Mouse (Mus musculus): Measurements from ENCODE around the gene Ankrd13a. TPM values are rescaled to one million over a fixed set of nuclear protein-coding genes. Genes with fewer than 3 reads are reported as not detected.

The Ankrd13a gene
- total RNA-seq (2018; cell fraction: chromatin; rRNA removed) = 100 to 1,000 TPM in 7 of 26 experiments, 10 to 100 TPM in 19; 49.4 to 172 (median 90.9) TPM
- total RNA-seq (2018; cell fraction: cytosol; rRNA removed) = 100 to 1,000 TPM; 151 to 275 (median 203) TPM
- total RNA-seq (2018; cell fraction: nucleus; rRNA removed) = 100 to 1,000 TPM in 24 of 26 experiments, 10 to 100 TPM in 2; 77.1 to 174 (median 135) TPM
- polyA plus RNA-seq (2018) = 144 to 222 TPM (median 173 TPM) in 3 replicates

DNA sequence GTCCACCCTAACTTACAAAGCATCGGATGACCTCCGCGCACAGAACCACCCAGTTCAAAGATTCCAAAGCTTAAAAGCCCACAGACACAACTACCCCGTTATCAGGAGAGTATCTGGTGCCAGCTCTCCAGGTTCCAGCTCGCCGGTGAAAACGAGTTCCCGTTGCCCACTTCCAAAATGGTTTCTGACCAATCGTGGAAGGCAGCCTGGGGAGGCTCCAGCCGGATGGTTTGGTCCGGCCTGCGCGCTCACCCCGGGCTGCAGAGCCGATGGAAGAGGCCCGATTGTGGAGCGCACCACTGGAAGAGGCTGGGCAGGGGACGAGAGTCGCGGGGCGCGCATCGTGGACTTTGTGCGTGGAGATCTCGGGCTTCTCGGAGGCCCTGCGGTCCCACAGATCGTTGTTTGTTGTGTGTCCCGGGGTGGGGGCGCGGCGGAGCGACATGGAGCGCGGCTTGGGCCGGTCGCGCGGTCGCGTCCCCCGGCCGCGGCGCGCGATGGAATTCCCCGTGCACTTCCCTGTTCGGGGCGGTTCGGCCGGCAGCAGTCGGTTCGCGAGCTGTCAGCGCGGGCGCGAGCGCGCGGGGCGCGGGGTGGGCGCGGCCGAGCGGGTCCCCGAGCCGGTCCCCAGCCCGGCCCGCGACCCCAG lies at the start of gene Ankrd13a:
Gene Ankrd13a, plus strand, starts transcription at position 275 of the 649 bp plus-strand sequence.
- H3K79me2 ChIP-seq (ENCODE audit: inconsistent target) = peaks cover 77% of the 10 kb centered on the region
- no peaks in the 10 kb centered on the region for H3K36me3 ChIP-seq (ENCODE audit: inconsistent target)
- peak within 1 kb of the TSS; percentile 94 for H3K4me3 ChIP-seq (ENCODE audit: inconsistent target)
- WGBS (ENCODE audit: missing documents) = 0% methylated on average over 51 of the region's 73 CpGs
- peak within 1 kb of the TSS; percentile 82 for H3K27ac ChIP-seq

DNA sequence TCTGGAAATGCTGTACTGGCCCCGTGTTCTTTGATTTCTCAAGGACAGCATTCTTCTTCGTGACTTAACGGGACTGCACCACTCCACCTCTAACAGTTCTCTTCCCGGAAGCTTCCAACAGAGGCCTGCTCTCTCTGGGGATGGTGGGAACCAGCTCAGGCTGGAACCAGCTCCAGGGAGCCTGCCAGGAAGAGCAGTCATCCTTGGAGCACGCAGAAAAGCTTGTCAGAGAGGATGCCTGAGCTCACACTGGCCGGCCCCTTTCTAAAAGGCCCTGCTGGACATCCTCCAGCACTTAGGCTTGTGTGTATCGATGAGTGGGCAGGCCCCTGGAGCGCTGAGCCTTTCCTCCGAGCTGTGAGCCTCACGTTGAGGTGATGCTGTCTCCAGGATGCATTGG lies 46.3 kb upstream of the Ankrd13a start:
- Histone ChIP-seq H3K79me2 (ENCODE audit: inconsistent target) (no peaks in the 10 kb centered on the region), H3K36me3 (ENCODE audit: inconsistent target) (peaks cover 59% of the 10 kb centered on the region)
- WGBS (ENCODE audit: missing documents) = 89% methylated on average over 10 of the region's 10 CpGs

DNA sequence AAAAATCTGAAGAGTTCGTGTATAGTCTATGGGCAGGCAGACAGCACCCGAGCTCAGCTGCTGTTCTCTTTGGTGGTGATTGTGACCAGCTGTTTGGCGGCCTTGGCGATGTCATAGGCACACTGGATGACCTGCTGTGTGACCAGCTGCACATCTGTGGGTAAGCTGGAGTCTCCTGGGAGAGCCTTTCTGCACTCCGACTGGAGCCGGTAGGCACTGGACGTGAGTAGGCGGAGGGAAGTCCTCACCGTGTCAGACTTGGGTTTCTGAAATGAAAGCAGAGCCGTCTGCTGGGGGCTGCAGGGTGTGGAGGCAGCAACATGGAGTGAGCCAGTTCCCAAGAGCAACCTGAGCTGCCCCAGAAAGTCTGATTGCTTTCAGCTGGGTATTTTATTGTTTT lies 44.3 kb upstream of the Ankrd13a start:
- H3K4me3 ChIP-seq (ENCODE audit: inconsistent target) = no peak overlapping the region
- peaks cover 75% of the 10 kb centered on the region for H3K36me3 ChIP-seq (ENCODE audit: inconsistent target)
- no peaks in the 10 kb centered on the region for H3K79me2 ChIP-seq (ENCODE audit: inconsistent target)
- WGBS (ENCODE audit: missing documents) = 97% methylated on average over 10 of the region's 10 CpGs
- no peak overlapping the region for H3K27ac ChIP-seq

More for the DNA sequence above, 46.3 kb upstream of the Ankrd13a start:
- Histone ChIP-seq H3K27ac (no peak overlapping the region), H3K4me3 (ENCODE audit: inconsistent target) (no peak overlapping the region)

DNA sequence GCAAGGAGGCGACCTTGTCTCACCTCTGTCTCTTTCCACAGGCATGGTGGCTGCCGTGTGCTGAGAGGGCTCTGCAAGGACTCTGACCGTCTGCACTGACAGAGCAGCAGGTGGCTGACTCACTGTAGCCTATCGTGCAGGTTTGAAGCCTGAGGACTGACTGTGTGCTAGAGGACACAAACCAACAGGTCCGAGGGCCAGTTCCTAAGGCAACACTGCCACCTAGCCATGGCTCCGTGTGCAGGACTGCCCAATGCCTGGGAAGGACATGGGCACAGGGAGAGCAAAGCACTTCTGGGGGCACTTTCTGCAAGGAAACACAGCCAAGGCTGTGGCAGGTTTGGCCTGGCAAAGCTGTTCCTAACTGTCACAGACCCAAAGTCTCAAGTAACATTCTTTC lies 43.0 kb upstream of the Ankrd13a start:
- peaks cover 76% of the 10 kb centered on the region for H3K36me3 ChIP-seq (ENCODE audit: inconsistent target)
- WGBS (ENCODE audit: missing documents) = 92% methylated on average over 5 of the region's 6 CpGs
- H3K4me3 ChIP-seq (ENCODE audit: inconsistent target) = no peak overlapping the region
- H3K27ac ChIP-seq = no peak overlapping the region
- H3K79me2 ChIP-seq (ENCODE audit: inconsistent target) = no peaks in the 10 kb centered on the region

DNA sequence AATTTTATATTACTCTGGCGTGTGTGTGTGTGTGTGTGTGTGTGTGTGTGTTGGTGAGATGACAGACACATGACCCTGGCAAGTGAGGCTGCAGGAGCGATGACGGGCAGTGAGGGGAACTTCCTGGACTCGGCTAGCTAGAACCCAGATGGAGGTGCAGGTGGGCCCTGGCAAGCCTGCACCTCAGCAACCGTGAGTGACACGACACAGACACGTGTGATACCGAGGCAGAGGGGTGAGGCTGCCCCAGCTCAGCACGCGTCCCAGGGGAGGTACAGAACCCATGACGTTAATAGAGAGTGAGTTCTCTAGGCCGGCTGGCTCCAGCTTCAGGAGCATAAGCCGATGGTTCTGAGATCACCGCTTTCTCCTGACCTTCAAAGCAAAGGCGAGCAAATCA lies 42.5 kb upstream of the Ankrd13a start:
- H3K36me3 ChIP-seq (ENCODE audit: inconsistent target) = peaks cover 81% of the 10 kb centered on the region

DNA sequence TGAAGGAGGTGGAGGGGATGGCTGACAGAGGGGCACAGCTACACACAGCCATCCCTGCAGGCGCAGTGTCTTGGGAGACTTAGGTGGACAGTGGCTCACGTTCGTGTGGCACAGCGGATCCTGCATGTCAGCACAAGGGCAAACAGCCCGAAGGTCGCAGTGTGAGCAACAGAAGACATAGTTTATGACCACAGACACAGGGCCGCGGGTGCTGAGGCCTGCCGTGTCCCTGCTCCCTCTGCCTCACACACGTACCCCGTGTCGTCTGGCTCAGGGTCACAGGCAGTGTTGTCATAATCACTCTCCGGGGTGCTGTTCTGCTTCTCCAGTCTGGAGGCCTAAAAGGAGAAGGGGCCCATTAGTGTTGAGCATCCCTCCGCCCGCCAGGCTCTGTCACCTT lies 40.9 kb upstream of the Ankrd13a start:
- H3K4me3 ChIP-seq (ENCODE audit: inconsistent target) = no peak overlapping the region
- H3K79me2 ChIP-seq (ENCODE audit: inconsistent target) = 0 out of 2 replicates have a peak, but pooled peaks cover 5% of the 10 kb centered on the region
- H3K36me3 ChIP-seq (ENCODE audit: inconsistent target) = peaks cover 86% of the 10 kb centered on the region
- no peak overlapping the region for H3K27ac ChIP-seq
- 97% methylated on average over 10 of the region's 15 CpGs for WGBS (ENCODE audit: missing documents)

More for the DNA sequence above, 42.5 kb upstream of the Ankrd13a start:
- WGBS (ENCODE audit: missing documents) = 90% methylated on average over 15 of the region's 15 CpGs
- Histone ChIP-seq H3K4me3 (ENCODE audit: inconsistent target) (no peak overlapping the region), H3K27ac (no peak overlapping the region), H3K79me2 (ENCODE audit: inconsistent target) (no peaks in the 10 kb centered on the region)

DNA sequence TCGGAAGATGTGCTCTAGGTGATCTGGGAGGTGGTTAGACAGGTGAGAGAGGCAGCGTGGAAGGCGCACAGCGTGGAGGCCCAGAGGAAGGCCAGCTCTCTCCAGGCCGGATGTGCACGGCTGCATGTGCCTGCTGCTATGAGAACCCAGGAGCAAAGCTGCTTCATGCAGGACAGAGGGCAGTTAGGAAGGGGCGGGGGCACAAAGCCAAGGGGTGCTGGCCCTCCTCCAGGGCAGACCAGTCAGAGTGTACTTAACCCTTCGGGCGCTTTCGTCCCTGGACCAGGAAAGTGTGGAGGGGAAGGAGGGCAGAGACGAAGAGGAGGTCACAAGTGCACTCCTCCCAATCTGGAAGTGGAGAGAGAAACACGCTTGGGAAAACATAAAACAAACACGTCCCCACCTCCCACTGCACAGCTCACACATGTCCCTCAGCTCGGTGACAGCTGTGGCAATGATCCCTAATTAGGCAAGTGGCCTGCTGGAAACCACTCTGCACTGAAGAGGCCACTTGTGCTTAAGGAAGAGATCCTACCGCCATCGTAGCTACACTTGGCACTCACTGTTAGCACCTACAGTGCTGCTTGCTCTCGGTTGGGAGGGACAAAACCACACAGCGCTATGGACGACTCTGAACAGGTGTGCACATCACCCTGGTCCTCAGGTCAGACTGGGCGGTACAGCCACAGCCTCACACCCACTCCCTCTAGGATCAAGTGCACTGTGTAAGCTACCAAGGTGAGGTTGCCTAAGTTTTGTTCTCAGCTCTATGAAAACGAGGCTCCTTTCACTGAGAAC lies 37.2 kb upstream of the Ankrd13a start:
- Histone ChIP-seq H3K36me3 (ENCODE audit: inconsistent target) (peaks cover 67% of the 10 kb centered on the region), H3K27ac (no peak overlapping the region), H3K4me3 (ENCODE audit: inconsistent target) (no peak overlapping the region), H3K79me2 (ENCODE audit: inconsistent target) (0 out of 2 replicates have a peak, but pooled peaks cover 5% of the 10 kb centered on the region)
- 91% methylated on average over 21 of the region's 21 CpGs for WGBS (ENCODE audit: missing documents)

DNA sequence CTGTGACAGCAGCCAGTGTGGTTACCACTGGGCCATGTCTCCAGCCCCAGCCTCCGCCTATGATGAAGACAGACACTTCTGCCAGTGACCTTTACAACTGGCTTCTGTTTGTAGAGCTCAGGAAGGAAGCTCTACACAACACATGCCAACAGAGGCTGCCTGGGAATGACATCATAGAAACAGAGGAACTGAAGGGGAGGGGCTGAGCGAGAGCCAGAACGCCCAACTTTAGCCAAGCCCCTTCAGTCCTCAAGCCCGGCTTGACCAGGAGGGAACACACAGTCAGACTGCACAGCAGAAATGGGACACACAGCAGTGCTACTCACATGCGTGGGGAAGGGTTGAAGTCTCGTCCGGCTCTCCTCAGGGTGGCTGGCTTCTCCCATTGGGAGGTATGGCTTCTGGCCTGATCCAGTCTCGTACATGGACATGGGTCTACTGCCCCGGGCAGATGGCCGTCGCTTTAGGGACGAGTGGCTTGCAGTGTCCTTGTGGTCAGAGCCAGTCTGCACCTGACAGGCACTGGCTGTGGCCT lies 35.7 kb upstream of the Ankrd13a start:
- Histone ChIP-seq H3K4me3 (ENCODE audit: inconsistent target) (no peak overlapping the region), H3K36me3 (ENCODE audit: inconsistent target) (peaks cover 71% of the 10 kb centered on the region), H3K79me2 (ENCODE audit: inconsistent target) (0 out of 2 replicates have a peak, but pooled peaks cover 5% of the 10 kb centered on the region), H3K27ac (peak overlapping the region; percentile 24)
- WGBS (ENCODE audit: missing documents) = 85% methylated on average over 12 of the region's 12 CpGs

DNA sequence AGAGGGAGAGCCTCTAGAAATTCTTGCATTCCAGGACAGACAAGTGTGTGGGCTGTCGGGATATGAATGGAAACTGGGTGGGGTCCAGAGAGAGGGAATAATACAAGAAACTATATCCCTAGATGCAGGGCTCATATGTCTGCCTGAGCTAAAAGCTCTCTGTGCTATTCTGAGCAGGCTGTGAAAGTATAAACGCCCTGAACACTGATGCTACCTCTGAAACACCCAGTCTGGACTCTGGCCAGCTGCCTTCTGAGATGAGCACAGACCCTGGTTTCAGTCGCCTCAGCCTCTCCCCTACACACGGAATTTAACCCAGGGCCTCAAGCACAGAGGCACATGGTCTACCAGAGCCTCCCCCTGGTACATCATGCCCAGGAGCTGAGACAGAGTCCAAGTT lies 33.9 kb upstream of the Ankrd13a start:
- H3K36me3 ChIP-seq (ENCODE audit: inconsistent target) = peaks cover 74% of the 10 kb centered on the region
- 89% methylated on average over 4 of the region's 4 CpGs for WGBS (ENCODE audit: missing documents)

DNA sequence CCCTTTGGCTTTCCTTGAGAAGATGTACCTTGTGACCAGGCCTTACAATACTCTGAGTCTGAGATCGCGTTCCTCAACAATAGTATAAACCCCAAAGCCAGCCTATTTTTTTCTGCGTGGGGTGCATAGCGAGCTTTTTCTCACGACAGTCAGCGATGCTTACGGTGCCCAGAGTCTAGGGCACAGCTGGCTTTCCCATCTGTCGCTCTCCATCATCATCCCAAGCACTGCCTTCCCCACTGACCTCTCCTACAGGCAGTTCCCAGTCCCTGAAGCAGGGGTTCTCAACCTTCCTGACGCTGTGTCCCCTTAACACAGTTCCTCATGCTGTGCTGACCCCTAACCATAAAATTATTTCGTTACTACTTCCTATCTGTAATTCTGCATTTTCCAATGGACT lies 31.9 kb upstream of the Ankrd13a start:
- H3K27ac ChIP-seq = no peak overlapping the region
- 98% methylated on average over 10 of the region's 10 CpGs for WGBS (ENCODE audit: missing documents)
- 0 out of 2 replicates have a peak, but pooled peaks cover under 1% of the 10 kb centered on the region for H3K79me2 ChIP-seq (ENCODE audit: inconsistent target)
- peaks cover 74% of the 10 kb centered on the region for H3K36me3 ChIP-seq (ENCODE audit: inconsistent target)
- H3K4me3 ChIP-seq (ENCODE audit: inconsistent target) = no peak overlapping the region

More for the DNA sequence above, 33.9 kb upstream of the Ankrd13a start:
- H3K27ac ChIP-seq = no peak overlapping the region
- H3K4me3 ChIP-seq (ENCODE audit: inconsistent target) = no peak overlapping the region
- H3K79me2 ChIP-seq (ENCODE audit: inconsistent target) = 0 out of 2 replicates have a peak, but pooled peaks cover 5% of the 10 kb centered on the region

DNA sequence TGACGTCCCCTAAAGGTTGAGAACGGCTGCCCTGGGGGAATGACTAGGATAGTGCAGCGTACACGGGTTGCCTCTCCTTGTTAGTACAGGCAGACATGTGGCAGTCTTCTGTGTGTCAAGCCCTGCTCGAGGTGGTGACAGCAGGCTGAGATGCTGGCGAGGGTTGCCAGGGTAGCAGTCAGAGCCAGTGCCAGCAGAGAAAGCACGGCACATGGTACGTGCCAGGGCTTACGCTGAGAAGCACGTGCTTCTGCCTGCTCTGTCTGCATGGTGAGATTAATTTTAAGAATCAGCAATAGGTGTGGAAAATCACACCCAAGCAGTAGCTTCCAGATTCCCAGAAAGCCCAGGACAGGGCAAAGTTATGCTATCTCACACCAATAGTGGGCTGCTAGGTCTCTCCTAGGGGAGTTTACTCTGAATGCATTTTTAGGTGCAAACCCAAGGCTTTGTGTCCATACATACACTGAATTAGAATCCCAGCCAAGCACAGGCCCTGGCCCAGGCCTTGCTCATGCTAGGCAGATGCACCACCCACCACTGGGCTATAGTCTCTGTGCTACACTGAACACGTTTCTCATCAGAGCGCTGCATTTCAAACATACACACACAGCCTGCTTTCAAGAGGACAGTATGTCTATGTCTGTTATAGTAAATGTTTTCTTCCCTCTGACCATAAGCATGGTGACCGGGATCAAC lies 31.3 kb upstream of the Ankrd13a start:
- H3K79me2 ChIP-seq (ENCODE audit: inconsistent target) = no peaks in the 10 kb centered on the region
- H3K27ac ChIP-seq = no peak overlapping the region
- peaks cover 74% of the 10 kb centered on the region for H3K36me3 ChIP-seq (ENCODE audit: inconsistent target)
- no peak overlapping the region for H3K4me3 ChIP-seq (ENCODE audit: inconsistent target)
- 93% methylated on average over 13 of the region's 13 CpGs for WGBS (ENCODE audit: missing documents)

DNA sequence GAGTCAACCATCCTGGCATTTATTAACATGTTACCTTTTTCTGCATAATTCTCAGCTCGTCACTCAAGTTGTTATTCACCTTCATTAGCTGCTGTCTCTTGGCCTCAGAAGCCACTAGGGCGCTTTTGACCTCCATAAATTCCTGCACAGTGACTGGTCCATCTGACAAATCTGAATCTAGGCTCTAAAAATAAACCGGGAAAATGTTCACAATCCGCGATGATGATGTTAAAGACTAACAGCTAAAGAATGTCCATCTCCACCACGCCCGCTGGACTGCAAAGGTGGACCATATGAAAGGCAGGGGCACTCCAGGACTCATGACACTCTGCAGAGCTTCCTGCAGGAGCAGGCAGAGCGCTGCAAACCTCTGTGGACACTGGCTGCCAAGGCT lies 30.8 kb upstream of the Ankrd13a start:
- WGBS (ENCODE audit: missing documents) = 93% methylated on average over 8 of the region's 8 CpGs

DNA sequence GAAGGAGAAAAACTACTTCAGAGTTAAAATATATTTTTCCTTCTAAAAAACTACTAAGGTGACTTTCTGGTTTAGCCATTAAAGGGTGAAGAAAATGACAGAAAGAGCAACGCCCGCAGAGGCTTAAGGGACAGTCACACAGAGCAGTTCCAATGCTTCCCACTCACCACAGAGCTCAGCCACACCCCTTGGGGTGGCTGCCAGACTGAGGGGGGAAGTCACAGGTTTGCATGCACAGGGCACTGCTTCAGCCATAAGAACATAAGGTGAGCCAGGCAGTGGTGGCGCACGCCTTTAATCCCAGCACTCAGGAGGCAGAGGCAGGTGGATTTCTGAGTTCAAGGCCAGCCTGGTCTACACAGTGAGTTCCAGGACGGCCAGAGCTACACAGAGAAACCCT lies 28.9 kb upstream of the Ankrd13a start:
- no peak overlapping the region for H3K27ac ChIP-seq
- no peaks in the 10 kb centered on the region for H3K79me2 ChIP-seq (ENCODE audit: inconsistent target)
- H3K36me3 ChIP-seq (ENCODE audit: inconsistent target) = peaks cover 90% of the 10 kb centered on the region
- WGBS (ENCODE audit: missing documents) = 43% methylated on average over 2 of the region's 5 CpGs
- H3K4me3 ChIP-seq (ENCODE audit: inconsistent target) = no peak overlapping the region

More for the DNA sequence above, 30.8 kb upstream of the Ankrd13a start:
- H3K27ac ChIP-seq = no peak overlapping the region
- H3K4me3 ChIP-seq (ENCODE audit: inconsistent target) = no peak overlapping the region
- H3K79me2 ChIP-seq (ENCODE audit: inconsistent target) = no peaks in the 10 kb centered on the region
- H3K36me3 ChIP-seq (ENCODE audit: inconsistent target) = peaks cover 74% of the 10 kb centered on the region

DNA sequence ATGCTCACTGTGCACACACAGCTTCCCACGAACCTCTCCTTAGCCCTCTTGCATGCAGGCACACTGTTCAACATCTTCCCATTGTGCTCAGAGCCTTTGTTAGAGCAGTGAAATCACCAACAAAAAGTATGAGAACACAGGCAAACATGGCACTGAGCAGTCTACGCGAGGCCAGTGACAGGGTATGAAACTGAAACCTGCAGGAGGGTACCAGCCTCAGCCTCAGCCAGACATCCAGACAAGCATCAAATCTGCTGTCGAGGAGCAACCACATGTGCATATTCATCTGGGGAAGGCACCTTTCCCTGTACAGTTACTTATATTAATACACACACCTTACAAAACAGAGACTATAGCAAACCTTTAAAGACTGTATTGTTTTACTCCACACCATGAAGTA lies 27.6 kb upstream of the Ankrd13a start:
- Histone ChIP-seq H3K4me3 (ENCODE audit: inconsistent target) (no peak overlapping the region), H3K79me2 (ENCODE audit: inconsistent target) (no peaks in the 10 kb centered on the region), H3K36me3 (ENCODE audit: inconsistent target) (peaks cover 97% of the 10 kb centered on the region), H3K27ac (no peak overlapping the region)
- WGBS (ENCODE audit: missing documents) = 81% methylated on average over 4 of the region's 4 CpGs
